Mouse (Mus musculus) heart, adult 2 months (tissue): Measurements from ENCODE around the gene Ercc2.

Experiments used
- CTCF ChIP-seq: fragments of 200-600 bp; IDR thresholded peaks from 2 replicates; pipeline ENCODE4 v1.8.1; 2022; ENCODE audit warnings: antibody characterized with exemption, mild to moderate bottlenecking, moderate library complexity
- EP300 ChIP-seq: fragments of 200-500 bp; IDR thresholded peaks from 2 replicates; pipeline ENCODE4 v1.6.1; 2011; ENCODE audit warnings: low read depth, low read length, control low read depth; ENCODE audit not compliant: insufficient read depth
- POLR2A ChIP-seq: fragments of 200-500 bp; IDR thresholded peaks from 2 replicates; pipeline ENCODE4 v1.6.1; 2011; ENCODE audit warnings: mild to moderate bottlenecking, low read depth, low read length, control low read depth; ENCODE audit not compliant: insufficient read depth

- TF ChIP-seq CTCF, result no peak
- no peak for TF ChIP-seq POLR2A
- TF ChIP-seq EP300, result no peak
These were observed 22.0 kb downstream of the Ercc2 start, which contains the start of gene Klc3 for GRCm38 (mm10) chr7:19403731-19404296.
